Mouse (Mus musculus) spleen, adult 2 months (tissue): Measurements from ENCODE around the gene Schip1.

Source experiments
- CTCF ChIP-seq: fragments of 200-500 bp; IDR thresholded peaks from 2 replicates; pipeline ENCODE4 v1.5.1; 2011; ENCODE audit warnings: mild to moderate bottlenecking, inconsistent platforms; ENCODE audit not compliant: insufficient read depth, insufficient read length, insufficient replicate concordance; ENCODE audit errors: extremely low read depth
- POLR2A ChIP-seq: fragments of 200-500 bp; IDR thresholded peaks from 2 replicates; pipeline ENCODE4 v1.6.1; 2011; ENCODE audit warnings: low read depth, low read length, inconsistent platforms

DNA sequence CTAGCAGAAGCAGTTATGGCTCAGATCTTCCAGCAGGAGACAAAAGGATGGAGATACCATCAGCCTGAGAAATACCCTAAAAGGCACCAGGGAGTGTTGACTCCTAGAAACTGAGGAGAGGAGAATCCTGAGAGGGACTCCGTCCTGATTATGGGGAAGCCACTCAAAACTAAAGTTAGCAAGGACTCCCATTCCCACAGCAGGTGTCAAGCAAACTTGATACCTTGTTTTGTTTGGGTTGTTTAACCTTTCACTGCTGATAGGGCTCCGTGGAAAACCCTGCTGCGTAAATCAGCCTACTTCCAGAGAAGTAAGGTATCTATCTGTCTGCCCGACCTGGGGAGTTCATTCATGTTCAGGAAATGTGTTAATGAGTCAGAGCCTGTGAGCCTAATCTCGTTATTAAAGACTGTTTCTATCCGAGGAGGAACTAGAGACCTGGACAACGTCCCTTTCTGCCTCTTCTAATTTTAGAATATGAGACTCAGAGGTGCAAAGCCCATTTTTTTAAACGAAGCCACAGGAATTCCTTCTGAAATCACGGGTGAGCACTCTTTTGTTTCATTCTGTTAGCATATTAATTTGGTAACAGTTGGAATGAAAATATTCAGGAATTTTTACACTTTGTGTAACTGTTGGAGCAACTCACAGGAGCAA is 593.1 kb downstream of the Schip1 start:
- TF ChIP-seq CTCF (no peak), POLR2A (no peak)
